Mouse (Mus musculus) right cerebral cortex, postnatal 25 days (tissue): ENCODE results near the gene Dusp10.

Experiments used
- DNase-seq: peaks from one replicate; pipeline ENCODE4 v3.0.0; 2022

Dusp10 gene

DNA sequence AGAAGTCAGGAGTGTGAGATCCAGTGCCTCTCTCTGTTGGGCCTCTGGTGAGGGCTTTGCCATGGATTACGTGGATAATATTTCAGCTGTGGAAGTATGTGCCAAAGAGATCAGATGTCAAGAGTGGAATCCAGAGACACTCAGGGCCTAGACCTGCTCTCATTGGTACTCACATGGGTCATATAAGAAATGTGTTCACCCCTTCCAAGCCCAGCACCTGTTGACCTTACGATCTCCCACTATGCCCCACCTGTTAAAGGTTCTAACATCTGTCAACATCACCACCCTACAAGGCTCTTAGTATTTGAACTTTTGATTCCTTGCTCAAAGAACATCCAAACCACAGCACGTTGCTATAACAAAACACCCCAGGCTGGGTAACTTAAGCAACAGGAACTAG lies 46.7 kb downstream of the Dusp10 start:
- DNase-seq = no peak

DNA sequence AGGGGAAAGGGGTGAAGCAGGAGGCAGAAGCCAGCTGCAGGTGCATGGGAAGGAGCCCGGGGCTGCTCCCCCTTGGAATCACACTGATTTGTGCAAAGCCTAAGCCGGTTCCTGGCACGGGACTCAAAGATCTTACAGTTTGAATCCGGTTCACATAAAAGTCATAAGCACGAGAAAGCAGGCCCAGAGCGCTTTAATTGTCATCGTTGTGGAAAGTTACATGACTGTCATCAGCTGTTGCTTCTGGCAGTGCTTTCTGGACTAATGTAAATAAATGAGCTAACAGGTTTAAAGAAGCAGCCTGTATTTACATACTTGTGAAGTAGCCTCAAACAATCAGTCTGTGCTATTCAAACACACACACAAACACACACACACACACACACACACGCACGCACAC lies 47.3 kb downstream of the Dusp10 start:
- DNase-seq = no peak

DNA sequence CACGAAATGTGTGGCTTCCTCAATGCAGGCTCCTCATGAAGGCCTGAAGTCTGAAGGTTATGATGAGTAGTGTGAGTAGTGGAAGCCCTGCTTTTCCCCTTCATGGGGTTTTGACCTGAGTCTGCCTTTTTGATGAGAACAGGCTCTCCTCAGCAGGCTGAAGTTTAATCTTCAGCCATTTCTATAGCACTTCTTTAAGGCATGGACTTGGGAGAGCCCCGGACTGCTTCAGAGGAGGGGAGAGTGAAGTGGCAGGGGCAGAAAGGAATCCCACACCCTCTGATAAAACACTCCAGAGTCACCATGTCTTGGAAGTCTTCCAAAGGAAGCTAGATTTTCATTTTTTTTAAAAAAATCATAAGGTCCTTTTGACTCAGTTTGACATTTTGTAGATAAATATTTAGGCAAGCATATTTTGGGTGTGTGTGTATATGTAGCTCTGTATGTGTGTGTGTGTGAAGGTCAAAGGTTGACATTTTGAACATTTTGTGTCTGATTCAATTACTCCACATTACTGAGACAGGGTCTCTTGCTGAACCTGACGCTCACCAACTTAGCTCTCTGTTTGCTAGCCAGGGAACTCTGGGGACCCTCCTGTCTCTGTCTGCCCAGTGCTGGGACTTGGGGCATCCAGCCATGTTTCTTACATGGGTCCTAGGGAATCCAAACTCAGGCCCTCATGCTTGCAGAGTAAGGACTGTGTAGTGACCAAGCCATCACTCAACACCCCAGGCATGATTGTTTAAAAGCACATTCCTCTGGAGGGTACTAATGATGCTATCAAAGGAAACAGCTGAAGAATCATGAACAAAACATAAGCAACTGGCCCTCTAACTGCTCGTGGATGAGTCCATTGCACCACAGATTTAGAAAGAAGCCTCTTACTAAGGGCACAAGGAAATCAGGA lies 48.0 kb downstream of the Dusp10 start:
- DNase-seq = no peak

DNA sequence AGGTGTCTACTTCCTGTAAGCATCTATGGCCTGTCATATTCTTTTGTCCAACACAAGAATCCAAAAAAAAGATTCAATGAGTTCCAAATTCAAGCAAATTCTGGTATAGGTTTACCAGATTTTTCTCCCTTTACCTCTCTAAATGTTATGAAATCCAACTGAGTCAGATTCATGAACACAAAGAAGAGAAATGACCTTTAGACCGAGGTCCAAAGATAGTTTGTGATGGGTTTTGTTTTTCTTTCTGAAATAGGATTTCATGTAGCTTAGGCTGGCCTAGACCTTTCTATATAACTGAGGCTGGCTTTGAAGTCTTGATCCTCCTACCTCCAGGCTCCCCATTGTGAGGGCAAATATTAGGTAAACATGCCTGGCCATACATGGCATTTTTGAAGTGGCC lies 48.8 kb downstream of the Dusp10 start:
- no peak for DNase-seq

DNA sequence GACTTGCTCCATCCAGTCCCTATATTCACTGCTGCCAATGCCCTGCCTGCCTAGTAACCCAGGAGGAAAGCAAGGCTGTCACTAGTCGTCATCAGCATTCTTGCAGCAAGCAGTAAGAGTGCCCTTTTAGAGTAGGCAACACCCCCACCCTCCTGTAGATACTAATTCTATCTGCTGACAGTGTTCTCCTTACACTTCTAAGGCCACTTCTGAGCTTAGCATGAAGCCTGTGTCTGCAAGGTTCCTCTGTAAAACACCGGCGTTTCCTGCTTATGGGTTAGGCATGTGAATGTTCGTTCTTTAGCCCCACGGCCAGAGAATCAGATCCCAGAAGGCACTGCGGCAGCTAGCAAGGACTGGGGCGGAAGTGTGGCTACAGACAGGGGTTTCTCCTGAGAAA lies 51.2 kb downstream of the Dusp10 start:
- no peak for DNase-seq

DNA sequence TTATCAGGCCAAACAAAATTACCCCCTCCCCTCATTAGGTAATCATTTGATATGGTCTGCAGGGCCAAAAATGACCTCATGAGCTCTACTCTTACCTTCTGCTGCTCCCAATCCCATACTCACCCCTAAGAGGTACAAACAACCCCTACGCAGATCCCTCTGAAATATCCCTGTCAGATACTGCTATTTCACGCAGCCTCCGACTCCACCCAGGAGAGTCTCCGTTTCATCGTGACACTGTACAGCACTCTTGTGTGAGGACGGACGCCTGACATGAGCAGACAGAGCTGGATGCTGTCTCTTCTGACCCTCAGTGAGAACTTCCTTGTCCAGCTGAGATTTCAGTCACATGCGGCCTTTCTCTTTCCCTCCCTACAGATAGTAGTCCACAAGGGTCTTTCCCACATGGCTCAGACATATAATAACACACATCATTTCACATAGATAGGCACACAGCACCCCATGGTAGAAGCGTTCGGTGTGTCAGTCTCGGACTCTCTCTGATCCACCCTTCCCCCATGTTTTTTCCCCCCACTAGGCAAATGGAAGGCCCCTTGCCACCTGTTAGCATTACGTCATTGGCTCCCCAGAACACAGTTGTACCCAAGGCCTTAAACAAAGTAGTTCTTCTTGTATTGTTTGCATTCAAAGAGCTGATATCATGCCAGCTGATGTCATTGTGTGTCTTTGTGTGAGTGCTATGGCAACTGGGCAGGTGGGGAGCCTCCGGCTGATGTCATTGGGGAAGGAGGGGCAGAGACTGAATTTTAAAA lies 52.7 kb downstream of the Dusp10 start:
- DNase-seq = no peak

DNA sequence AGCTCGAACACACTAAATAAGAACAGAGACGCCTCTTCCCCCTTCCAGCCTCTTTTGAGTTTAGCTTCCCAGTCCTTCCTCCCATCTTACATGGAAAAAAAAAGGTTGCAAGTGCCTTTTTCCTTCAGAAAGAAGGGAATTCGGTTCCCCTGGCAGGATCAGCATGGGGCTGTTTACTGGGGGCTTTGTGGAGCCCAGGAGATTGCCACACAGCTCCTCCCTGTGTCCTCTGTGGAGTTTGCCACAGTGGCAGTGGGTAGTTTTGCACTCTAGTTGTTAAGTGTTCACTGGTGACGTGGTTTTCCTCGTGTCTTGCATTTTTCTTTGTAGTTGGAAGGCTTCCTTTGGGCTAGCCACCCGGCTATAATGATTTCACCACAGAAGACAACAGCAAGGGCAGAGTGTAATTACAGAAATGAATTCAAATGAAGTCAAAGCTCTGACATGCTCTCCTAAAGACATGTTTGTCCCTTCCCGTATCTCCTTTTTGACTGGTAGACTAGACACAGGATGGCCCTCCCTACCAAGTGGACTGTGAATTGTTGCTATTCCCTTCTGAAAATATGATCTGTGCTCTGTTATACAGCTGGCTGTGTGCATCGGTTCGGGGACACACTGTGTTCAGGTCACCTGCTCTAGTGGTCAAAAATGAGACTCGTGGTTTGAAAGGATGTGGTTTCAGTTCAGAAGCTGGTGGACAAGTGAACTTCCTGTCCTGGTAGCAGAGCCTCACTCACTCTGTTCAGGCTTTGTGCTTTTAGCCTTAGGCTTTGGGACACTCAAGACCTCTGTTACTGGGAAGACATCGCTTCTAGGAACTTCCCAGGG lies 53.6 kb downstream of the Dusp10 start:
- no peak for DNase-seq

DNA sequence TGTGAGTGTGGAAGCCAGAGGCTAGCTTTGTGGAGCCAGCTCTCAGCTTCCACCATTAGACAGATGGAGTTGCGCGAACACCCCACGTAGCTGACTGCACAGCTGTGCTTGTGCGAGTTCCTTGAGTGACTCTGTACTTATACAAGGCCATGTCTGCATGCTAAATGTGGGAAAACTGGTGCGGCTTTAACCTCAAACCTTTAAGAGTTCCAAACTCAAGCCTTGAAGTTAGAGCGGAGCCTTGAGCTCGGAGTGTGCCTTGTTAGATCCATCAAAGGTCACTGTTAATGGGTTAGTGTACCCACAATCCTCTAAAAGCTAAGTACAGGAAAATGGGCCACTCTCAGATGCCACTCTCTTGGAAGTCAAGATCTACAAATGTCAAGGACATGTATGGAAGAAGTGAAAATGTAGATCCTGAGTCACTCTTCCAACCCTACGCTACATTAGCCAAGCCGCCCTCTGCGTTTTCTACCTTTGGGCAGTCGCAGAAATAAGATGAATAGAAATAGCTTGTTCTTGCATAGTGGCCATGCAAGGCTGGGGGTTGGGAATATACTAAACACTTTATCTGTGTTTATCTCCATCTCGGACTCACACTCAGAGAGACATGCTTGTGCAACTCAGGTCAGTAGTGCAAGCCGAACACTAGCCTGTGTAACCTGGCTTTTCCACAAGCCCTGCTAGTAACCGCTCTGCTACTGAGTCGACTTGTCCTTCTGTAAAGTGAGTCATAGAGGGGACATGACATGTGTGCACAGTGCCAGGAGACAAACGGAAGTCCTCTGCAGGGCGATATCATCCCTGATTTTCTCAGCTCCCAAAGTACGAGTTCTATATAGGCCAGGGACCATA lies 54.8 kb downstream of the Dusp10 start:
- no peak for DNase-seq

DNA sequence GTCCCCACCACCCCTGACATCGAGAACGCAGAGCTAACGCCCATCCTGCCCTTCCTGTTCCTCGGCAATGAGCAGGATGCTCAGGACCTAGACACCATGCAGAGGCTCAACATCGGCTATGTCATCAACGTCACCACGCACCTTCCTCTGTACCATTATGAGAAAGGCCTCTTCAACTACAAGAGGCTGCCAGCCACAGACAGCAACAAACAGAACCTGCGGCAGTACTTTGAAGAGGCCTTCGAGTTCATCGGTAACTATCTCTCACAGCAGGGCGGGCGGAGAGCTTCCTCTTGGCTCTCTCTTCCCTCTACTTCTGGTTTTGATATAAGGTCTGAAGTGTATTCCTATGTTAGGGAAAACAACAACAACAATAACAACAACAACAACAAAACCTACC lies 55.9 kb downstream of the Dusp10 start:
- DNase-seq = no peak

DNA sequence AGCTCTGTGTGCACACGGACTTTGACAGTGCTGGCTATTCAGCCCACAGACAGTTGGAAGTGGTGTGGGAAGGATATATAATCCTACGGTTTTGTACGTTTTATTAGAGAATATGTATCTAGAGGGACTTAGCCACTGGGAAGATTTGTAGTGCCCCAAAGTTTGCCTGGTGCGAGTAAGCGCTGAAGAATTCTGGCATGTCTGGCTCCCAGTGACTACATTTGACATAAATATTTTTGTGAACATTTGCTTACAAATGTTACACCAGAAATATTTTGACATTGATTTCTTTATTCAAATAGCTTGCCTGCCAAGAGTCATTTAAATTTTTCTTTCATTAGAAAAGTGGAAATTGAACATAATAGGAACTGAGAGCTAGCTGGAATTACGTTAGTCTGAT lies 63.0 kb downstream of the Dusp10 start:
- no peak for DNase-seq

DNA sequence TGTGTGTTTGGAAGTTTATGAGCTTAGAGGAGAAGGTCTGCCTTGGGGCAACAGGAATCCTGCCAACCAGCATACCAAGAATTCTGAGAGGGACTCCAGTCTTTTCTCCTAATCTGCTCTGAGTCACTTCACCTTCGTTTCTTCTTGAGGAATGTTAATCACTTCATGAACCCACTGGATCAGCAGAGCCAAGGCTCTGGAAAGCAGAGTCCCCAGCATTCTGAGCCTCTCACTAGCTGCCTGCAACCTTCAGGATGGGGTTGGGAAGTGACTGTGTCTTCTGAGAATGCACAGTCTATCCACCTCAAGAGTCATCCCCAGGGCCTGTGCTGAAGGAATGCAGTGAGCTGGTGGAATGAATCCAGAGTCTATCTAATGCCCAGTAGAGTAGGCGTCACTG lies 63.7 kb downstream of the Dusp10 start:
- no peak for DNase-seq

DNA sequence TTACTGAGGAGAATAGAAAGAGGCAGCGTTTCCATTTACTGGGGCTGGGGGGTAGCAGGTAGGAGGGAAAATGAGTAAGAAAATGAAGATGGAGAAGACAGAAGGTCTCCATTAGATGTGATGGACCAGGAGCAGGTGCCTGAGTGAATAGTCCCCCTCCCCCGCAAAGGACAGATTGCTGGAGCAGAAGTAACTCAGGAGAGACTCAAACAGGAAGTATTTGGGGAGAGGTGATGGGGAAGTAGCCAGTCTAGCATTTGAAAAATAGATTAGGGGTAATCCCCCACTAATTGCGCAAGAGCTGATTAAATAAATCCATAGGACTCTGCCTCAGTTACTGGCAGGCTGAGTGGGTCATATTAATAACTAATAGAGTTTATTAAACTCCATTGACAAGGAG lies 66.2 kb downstream of the Dusp10 start:
- no peak for DNase-seq

DNA sequence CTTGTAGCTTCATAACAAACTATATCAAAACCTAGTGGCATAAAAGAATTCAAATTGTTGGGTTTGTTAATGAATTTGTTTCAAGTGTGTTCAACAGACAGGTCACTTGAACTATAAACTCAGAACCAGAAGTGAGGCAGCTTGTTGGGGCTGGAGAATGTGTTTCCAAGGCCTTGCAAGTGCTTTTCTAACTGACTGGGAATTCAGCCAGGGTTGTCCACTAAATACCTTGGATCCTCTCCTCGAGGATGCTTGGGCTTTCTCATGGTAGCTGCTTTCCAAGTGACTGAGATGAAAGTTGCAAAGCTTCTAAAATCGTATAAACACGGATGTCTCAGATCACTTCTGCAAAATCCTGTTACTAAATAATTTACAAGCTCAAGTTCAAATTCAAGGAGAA lies 69.6 kb downstream of the Dusp10 start:
- DNase-seq = no peak

DNA sequence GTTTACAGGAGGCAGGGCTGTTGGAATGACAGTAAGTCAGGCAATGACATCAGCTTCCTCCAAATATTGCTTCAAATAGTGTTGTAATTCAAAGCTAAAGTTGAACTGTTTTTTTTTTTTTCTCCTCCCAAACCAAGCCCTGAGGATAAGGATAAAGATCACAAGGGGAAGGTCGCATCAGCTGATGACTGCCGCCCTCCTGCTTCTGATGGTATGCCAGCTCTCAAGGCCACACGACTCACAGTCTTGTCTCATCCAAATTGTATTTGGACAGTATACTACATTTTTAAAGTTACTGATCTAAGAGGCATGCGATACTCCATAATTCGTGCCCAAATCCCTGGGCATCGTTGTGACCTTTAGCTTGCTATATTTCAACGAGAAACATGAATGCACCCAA lies 70.1 kb downstream of the Dusp10 start:
- DNase-seq = no peak

DNA sequence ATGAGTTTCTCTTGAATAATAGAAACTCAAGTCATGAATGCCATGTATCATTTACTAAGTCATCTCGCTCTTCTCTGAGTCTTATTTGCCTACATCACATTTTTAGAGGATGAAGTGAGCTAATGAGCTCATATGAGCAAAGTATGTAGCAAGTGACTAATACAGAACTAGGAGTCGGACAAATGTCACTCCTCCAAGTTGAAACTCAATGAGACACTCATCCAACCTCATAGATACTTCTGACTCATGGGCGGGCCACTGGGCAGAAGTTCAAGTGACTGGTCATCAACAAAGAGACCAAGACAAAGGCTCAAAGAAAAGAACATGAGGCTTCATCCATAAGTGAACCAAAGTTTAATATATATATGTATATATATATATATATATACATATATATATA lies 71.9 kb downstream of the Dusp10 start:
- no peak for DNase-seq

DNA sequence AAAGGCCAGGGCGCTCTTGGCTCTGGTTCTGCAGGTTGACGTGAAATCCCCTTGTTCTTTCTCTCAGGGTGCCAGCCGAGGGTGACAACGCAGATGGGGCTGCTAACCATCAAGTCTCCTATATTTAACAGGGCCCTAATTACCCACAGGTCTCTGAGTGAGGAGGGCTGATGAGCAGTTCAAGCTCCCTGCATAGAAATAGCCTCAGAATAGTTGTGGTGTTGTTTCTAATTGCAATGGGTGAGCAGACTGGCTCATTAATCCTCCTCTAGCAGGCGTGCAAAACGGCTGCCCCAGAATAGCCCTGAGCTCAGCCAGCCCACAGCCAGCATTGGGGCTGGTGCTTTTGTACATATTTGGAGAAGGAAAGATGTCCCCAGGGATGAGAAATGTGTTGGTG lies 77.4 kb downstream of the Dusp10 start:
- no peak for DNase-seq

DNA sequence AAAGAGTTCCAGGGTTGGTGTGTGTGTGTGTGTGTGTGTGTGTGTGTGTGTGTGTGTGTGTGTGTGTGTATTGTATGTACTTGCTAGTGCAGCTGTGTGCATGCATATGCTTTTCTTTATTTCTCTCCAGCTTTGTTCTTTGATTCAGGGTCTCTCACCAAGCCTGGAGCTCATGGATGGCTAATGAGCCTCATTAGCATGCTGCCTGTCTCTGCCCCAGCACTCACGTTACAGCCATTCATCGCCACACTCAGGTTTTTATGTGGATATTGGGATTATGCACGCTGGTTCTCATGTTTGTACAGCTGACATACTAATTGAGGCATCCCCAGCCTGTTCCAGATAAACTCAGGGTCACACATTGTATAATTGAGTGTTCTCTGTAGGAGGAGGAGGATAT lies 81.8 kb downstream of the Dusp10 start:
- DNase-seq = no peak

DNA sequence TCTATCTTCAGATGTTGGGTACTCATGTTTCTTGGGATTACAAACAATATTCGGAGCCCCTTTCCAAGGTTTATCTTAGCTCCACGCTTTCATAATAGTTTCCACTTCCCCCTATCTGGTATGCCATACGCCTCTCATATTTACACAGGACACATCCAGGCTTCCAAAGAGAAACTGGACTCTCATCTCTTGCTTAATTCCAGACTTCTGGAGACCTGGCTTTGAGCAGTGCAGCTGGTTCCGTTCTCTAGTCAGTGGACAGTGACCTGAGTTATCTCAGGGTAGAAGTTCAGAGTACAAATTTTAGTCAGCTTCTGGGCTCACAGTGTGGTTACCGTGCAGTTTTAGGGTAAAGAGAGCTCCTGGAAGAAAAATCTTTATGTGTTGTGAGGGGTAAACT lies 87.3 kb downstream of the Dusp10 start:
- no peak for DNase-seq

DNA sequence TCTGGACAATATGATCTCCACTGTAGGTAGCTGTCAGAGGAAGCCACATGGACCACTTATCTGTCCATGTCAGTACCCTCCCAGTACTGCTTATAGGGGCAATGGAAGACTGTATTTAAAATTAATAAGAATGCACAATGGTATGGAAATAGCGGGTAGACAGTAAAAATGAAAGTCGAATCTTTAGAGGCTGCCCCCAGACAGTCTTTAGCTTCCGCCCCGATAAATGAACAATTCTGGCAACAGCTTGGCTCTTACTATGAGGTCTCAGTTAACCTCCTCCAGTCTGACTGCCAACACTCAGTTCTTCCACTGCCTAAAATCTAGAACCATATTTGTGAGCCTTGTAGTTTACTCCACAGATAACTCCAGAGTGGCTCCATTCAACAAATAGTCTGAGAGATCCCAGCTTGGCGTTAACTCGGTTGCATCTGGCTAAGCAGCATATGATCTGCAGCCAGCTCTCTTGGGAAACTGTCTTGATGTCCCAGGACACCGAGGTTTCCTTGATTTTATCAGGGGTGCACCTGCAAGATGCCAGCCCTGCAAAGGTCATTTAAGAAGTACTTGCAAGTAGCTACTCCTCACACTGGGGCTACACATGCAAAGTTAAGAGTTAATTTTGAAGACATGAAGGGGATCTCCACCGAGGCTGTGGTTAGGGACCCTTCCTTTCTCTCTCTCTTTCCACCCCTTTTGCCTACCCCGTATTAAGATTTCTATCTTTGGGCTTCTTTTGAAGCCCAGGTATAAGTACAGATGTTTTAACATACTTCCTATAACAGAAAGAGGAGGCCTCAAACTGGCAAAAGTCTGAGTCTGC lies 88.0 kb downstream of the Dusp10 start:
- DNase-seq = no peak

DNA sequence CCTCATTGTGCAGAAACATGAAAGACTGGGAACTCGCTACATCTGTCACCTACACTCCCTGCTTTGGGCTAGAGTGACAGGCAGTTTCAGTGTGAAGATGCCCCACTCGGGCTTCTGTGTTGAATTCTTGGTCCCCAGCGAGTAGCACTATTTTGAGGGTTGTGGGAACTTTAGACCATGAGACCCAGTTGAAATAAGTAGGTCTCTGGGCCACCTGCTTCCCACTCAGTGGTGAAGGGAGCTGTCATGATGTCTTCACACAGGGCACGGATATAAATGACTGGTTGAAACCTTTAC lies 88.6 kb downstream of the Dusp10 start:
- DNase-seq = no peak

DNA sequence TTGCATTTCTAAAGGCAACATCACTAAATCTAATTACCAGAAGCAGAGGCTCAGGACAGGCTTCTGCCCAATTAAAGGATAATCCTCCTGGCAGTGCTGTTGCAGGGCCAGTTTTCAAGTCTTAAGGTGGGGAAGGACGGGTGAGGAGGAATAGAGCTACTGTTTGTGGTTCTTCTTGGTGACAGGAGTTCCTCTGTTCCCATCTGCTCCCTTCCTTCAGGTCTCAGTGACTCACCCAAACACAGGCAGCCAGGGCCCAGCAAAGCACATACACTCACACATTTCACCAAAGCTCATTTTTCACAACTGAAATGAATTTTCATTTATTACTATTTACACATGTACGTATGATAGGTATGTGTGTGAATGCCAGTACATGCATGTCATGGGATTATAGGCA lies 93.7 kb downstream of the Dusp10 start:
- no peak for DNase-seq

DNA sequence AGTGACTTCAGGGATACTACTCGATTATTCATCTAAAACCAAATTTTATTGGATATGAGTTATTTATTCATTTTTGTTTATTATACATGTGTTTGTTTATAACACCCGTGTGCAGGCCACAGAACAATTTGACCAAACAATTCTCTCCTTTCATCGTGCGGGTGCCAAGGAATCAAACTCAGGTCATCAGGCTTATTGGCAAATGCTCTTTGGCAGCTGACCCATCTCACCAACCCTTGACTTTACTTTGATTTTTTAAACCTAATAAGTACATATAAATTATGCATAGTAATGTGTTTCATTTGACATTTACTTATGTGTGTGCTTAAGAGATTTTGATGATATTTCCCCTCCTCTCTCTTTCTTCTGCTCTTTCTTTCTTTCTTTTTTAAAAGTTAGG lies 94.3 kb downstream of the Dusp10 start:
- no peak for DNase-seq
